Mouse (Mus musculus): ENCODE results near the gene Il9r. TPM values are rescaled to one million over a fixed set of nuclear protein-coding genes. Genes with fewer than 3 reads are reported as not detected.

Gene Il9r
- total and polyA plus RNA-seq, 2 experiments from 2014 or later = not detected

- no peak for TF ChIP-seq CTCF (IDR thresholded peaks at IDR 0.05)
- no peak for ATAC-seq (ENCODE audit: low FRiP score)
- Histone ChIP-seq H3K4me3 (ENCODE audit: low read depth, low read length) (no peak overlapping the region), H3K27me3 (ENCODE audit: insufficient read depth, low read length) (no peaks in the 10 kb centered on the region), H3K9me3 (ENCODE audit: low read length) (no peaks in the 10 kb centered on the region), H3K36me3 (ENCODE audit: insufficient read depth, low read length) (no peaks in the 10 kb centered on the region), H3K4me1 (ENCODE audit: insufficient read depth, low read length) (peaks cover 1% of the 10 kb centered on the region; the same call in 1 of the 2 replicates), H3K9ac (replicated peaks; ENCODE audit: low read length, poor library complexity, severe bottlenecking) (no peak overlapping the region), H3K4me2 (ENCODE audit: low read depth, low read length, poor library complexity, severe bottlenecking) (no peak overlapping the region), H3K27ac (ENCODE audit: low read depth, low read length) (no peak overlapping the region)
- DNase-seq (ENCODE audit: low spot score) = no peak
- 73% methylated on average over 4 of the region's 4 CpGs for WGBS
These were observed 33.4 kb downstream of the Il9r start for GRCm38 (mm10) chr11:32166683-32167082.

- 14% methylated on average over 28 of the region's 28 CpGs for WGBS
- Histone ChIP-seq H3K9me3 (ENCODE audit: low read length) (no peaks in the 10 kb centered on the region), H3K27me3 (ENCODE audit: insufficient read depth, low read length) (no peaks in the 10 kb centered on the region), H3K4me1 (ENCODE audit: insufficient read depth, low read length) (peaks cover 11% of the 10 kb centered on the region; the same call in 1 of the 2 replicates), H3K4me2 (ENCODE audit: low read depth, low read length, poor library complexity, severe bottlenecking) (peak overlapping the region; percentile 56), H3K4me3 (ENCODE audit: low read depth, low read length) (peak overlapping the region; percentile 20), H3K9ac (replicated peaks; ENCODE audit: low read length, poor library complexity, severe bottlenecking) (peak overlapping the region; percentile 60), H3K36me3 (ENCODE audit: insufficient read depth, low read length) (no peaks in the 10 kb centered on the region), H3K27ac (ENCODE audit: low read depth, low read length) (peak overlapping the region; percentile 93)
- peak; percentile 99 for TF ChIP-seq CTCF (IDR thresholded peaks at IDR 0.05)
- peak; percentile 89 for DNase-seq (ENCODE audit: low spot score)
- peak; percentile 91 for ATAC-seq (ENCODE audit: low FRiP score)
These were observed 37.9 kb downstream of the Il9r start for GRCm38 (mm10) chr11:32161922-32162804.

DNA sequence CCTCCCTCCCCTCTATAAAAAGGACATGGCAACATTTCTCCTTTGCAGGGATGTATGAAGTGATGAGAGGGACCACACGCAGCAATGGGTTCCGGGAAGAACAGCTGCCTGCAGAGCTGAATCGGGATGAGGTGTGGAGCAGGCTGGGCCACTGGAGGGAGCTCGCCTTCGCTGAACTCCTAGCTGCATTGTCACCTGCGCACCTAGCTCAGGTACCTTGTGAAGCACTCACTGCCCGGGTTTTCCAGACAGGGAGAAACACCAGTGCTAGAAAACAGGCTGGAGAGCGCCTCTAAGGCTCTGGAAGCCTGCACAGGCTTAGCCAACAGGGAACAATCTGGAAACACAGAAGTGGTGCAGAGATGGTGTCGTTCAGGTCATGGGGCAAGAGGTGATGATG, 38.6 kb downstream of the Il9r start:
- WGBS = 7% methylated on average over 9 of the region's 9 CpGs
- H3K36me3 ChIP-seq (ENCODE audit: insufficient read depth, low read length) = no peaks in the 10 kb centered on the region

DNA sequence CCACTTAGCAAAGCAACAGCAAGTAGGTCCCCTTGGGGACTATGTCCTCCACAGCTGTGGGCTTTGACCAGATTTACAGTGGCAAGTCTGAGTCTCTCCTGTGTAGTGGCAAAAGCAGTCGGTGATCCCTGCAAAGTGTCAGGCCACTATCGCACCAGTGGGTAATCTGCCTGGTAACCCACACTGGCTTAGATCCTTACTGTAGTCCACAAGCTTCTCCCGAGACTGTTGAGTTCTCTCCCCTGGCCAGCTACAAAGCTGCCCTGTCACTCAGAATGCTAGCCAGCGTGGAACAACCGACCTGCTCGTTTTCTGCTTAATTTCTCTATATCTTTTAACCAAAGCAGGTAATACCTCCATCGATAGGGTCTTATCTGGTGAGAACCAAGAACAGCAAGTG, 39.7 kb downstream of the Il9r start:
- DNase-seq (ENCODE audit: low spot score) (no peak), ATAC-seq (ENCODE audit: low FRiP score) (no peak)
- peaks cover 11% of the 10 kb centered on the region; the same call in 1 of the 2 replicates for H3K4me1 ChIP-seq (ENCODE audit: insufficient read depth, low read length)
- peak overlapping the region; percentile 93 for H3K27ac ChIP-seq (ENCODE audit: low read depth, low read length)
- TF ChIP-seq CTCF (IDR thresholded peaks at IDR 0.05) = no peak
- H3K27me3 ChIP-seq (ENCODE audit: insufficient read depth, low read length) = no peaks in the 10 kb centered on the region
- no peaks in the 10 kb centered on the region for H3K9me3 ChIP-seq (ENCODE audit: low read length)
- WGBS = 65% methylated on average over 7 of the region's 7 CpGs
- no peak overlapping the region for H3K4me2 ChIP-seq (ENCODE audit: low read depth, low read length, poor library complexity, severe bottlenecking)
- no peak overlapping the region for H3K4me3 ChIP-seq (ENCODE audit: low read depth, low read length)
- H3K9ac ChIP-seq (replicated peaks; ENCODE audit: low read length, poor library complexity, severe bottlenecking) = 0 out of 2 replicates have a peak overlapping the region, but pooled peaks have one; percentile 24
- no peaks in the 10 kb centered on the region for H3K36me3 ChIP-seq (ENCODE audit: insufficient read depth, low read length)

More for the DNA sequence above, 38.6 kb downstream of the Il9r start:
- Histone ChIP-seq H3K9ac (replicated peaks; ENCODE audit: low read length, poor library complexity, severe bottlenecking) (peak overlapping the region; percentile 60), H3K4me3 (ENCODE audit: low read depth, low read length) (peak overlapping the region; percentile 20), H3K27me3 (ENCODE audit: insufficient read depth, low read length) (no peaks in the 10 kb centered on the region), H3K27ac (ENCODE audit: low read depth, low read length) (peak overlapping the region; percentile 93), H3K4me2 (ENCODE audit: low read depth, low read length, poor library complexity, severe bottlenecking) (peak overlapping the region; percentile 56), H3K9me3 (ENCODE audit: low read length) (no peaks in the 10 kb centered on the region), H3K4me1 (ENCODE audit: insufficient read depth, low read length) (peaks cover 11% of the 10 kb centered on the region; the same call in 1 of the 2 replicates)
- ATAC-seq (ENCODE audit: low FRiP score) (peak; percentile 79), DNase-seq (ENCODE audit: low spot score) (peak; percentile 82)
- TF ChIP-seq CTCF (IDR thresholded peaks at IDR 0.05) = peak; percentile 81

DNA sequence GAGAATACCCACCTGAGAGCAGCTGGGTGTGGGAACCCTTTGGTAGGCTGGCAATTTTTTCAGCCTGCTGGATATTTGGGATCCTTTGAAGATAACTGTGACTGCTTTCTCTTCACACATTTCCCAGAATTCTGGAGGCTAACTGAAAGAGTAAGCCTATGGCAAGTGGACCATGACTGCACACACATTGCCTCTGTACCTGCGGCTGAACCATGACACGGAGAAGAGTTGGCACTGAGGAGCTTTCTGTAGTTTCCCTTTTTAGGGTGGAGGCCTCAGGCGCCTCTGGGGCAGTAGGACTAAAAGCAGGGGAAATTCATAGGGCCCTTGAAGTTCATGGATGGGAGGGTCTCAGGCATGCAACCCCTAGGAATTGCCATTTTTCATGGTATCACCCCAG, 40.9 kb downstream of the Il9r start:
- H3K4me2 ChIP-seq (ENCODE audit: low read depth, low read length, poor library complexity, severe bottlenecking) = no peak overlapping the region
- H3K27me3 ChIP-seq (ENCODE audit: insufficient read depth, low read length) = no peaks in the 10 kb centered on the region
- TF ChIP-seq CTCF (IDR thresholded peaks at IDR 0.05) = no peak
- peaks cover 11% of the 10 kb centered on the region; the same call in 1 of the 2 replicates for H3K4me1 ChIP-seq (ENCODE audit: insufficient read depth, low read length)
- H3K36me3 ChIP-seq (ENCODE audit: insufficient read depth, low read length) = no peaks in the 10 kb centered on the region
- no peak for ATAC-seq (ENCODE audit: low FRiP score)
- 95% methylated on average over 3 of the region's 3 CpGs for WGBS
- no peak overlapping the region for H3K9ac ChIP-seq (replicated peaks; ENCODE audit: low read length, poor library complexity, severe bottlenecking)
- no peak for DNase-seq (ENCODE audit: low spot score)
- H3K9me3 ChIP-seq (ENCODE audit: low read length) = no peaks in the 10 kb centered on the region
- H3K27ac ChIP-seq (ENCODE audit: low read depth, low read length) = 0 out of 2 replicates have a peak overlapping the region, but pooled peaks have one; percentile 18
- H3K4me3 ChIP-seq (ENCODE audit: low read depth, low read length) = no peak overlapping the region

Data from midbrain, postnatal 0 days (tissue).